Comparison of ENCODE assay signal across 12 mouse cellular contexts in genomic region chr11:43182816-43183215, GRCm38 (mm10). TPM values are rescaled to one million over a fixed set of nuclear protein-coding genes. Genes with fewer than 3 reads are reported as not detected.
A peak's percentile ranks its signal among the peaks of the same experiment; 100 is the strongest.
DNase-seq lines count a peak whose midpoint lies in the region; TF ChIP-seq lines count a peak whose summit lies in the region.
"Had no signal": no experiment of that assay in that cellular context is flagged by ENCODE, and none has a peak within 500 bp of the region (broad histone marks: within the 10 kb centered on the region; RNA-seq: fewer than 3 reads in every experiment).

No protein-coding gene starts in this region.

- H3K27ac ChIP-seq in heart, embryonic 10.5 days: no peak overlapping the region
- H3K27ac ChIP-seq in gastrocnemius, adult 2 months: no peak overlapping the region
- H3K27ac ChIP-seq: hindbrain, embryonic 10.5 days; limb, embryonic 13.5 days had no signal

- no peaks in the 10 kb centered on the region for H3K9me3 ChIP-seq in heart, embryonic 10.5 days
- H3K9me3 ChIP-seq: hindbrain, embryonic 10.5 days; limb, embryonic 13.5 days had no signal

- no peak overlapping the region for H3K4me3 ChIP-seq in heart, embryonic 10.5 days
- H3K4me3 ChIP-seq in lung, adult 2 months (replicated peaks; ENCODE audit: extremely low read depth, low read depth, low read length): no peak overlapping the region
- H3K4me3 ChIP-seq in gastrocnemius, adult 2 months: no peak overlapping the region
- H3K4me3 ChIP-seq: hindbrain, embryonic 10.5 days; limb, embryonic 13.5 days had no signal

- no peak for TF ChIP-seq POLR2A in lung, adult 2 months (IDR thresholded peaks at IDR 0.05; ENCODE audit: borderline replicate concordance, extremely low read depth, low read depth, low read length)

- no peaks in the 10 kb centered on the region for H3K36me3 ChIP-seq in heart, embryonic 10.5 days
- H3K36me3 ChIP-seq: hindbrain, embryonic 10.5 days; limb, embryonic 13.5 days had no signal

- 47% methylated on average over 1 of the region's 1 CpGs for WGBS in heart, embryonic 10.5 days
- 24% methylated on average over 1 of the region's 1 CpGs for WGBS in lung, adult 2 months

- H3K27me3 ChIP-seq in heart, embryonic 10.5 days (ENCODE audit: insufficient read depth, poor library complexity, severe bottlenecking): no peaks in the 10 kb centered on the region
- H3K27me3 ChIP-seq: limb, embryonic 13.5 days had no signal

- no peaks in the 10 kb centered on the region; the same call in 1 of the 2 replicates for H3K4me1 ChIP-seq in heart, embryonic 10.5 days
- peaks cover 2% of the 10 kb centered on the region; the same call in 1 of the 2 replicates for H3K4me1 ChIP-seq in lung, adult 2 months (ENCODE audit: control insufficient read depth, insufficient read depth, low read length)
- H3K4me1 ChIP-seq: hindbrain, embryonic 10.5 days; limb, embryonic 13.5 days had no signal

- DNase-seq in heart, adult 18-20 months: peak; percentile 10 to 14
- DNase-seq in heart, embryonic 10.5 days (ENCODE audit: low spot score): no peak
- DNase-seq in 3T3-L1 (ENCODE audit: low read depth, low spot score): peak; percentile 90
- peak; percentile 72 for DNase-seq in adipocyte (ENCODE audit: low spot score)
- peak; percentile 3 for DNase-seq in lung, adult 2 months
- DNase-seq in layer of hippocampus, adult 9-11 months: no peak
- no peak for DNase-seq in gastrocnemius, adult 2 months
- DNase-seq in yolk sac, embryonic 10.5 days (ENCODE audit: low spot score): no peak
- DNase-seq: cerebellum, adult 11 months had no signal

- intact Hi-C loops in gastrocnemius, adult 2 months (cut with DNase I): no loop called here

- TF ChIP-seq CTCF in lung, adult 2 months (IDR thresholded peaks at IDR 0.05; ENCODE audit: insufficient read depth, low read length): no peak
- TF ChIP-seq CTCF in gastrocnemius, adult 2 months (IDR thresholded peaks at IDR 0.05): no peak

RNA-seq across cellular contexts. Expression of gene Atp10b, which starts 33.1 kb away (rescaled TPM):
- total RNA-seq in heart, adult 18-20 months (2021): under 1 TPM in 1 of 2 experiments, not detected in 1; 0.05 TPM
- polyA plus RNA-seq in heart, embryonic 10.5 days (2016; fragmentation: Nextera tagmentation; extraction: Ambion mirVana): 0.04 TPM in 1 of 2 replicates, not detected in the other
- 0.23 and 0.31 TPM in 2 replicates for polyA plus RNA-seq in lung, adult 2 months (2012; rRNA removed)
- total RNA-seq in gastrocnemius, adult 2 months (2021): not detected
- total RNA-seq: megakaryocyte progenitor cell, adult 5-6 weeks had no signal

Comparison
In these comparisons a context has a peak if more than half of its experiments do, and no peak if none do; other contexts are left out.
1. DNase-seq: peak in heart, adult 18-20 months (2 of 2), 3T3-L1 (single experiment), adipocyte (single experiment) and lung, adult 2 months (single experiment); none in heart, embryonic 10.5 days (single experiment), layer of hippocampus, adult 9-11 months (single experiment), gastrocnemius, adult 2 months (single experiment) and yolk sac, embryonic 10.5 days (single experiment).